Mouse (Mus musculus) splenic B cell, adult 2 months (primary cell): ENCODE results near the gene Vps50.
"Not testable (repeated sequence)": the region's sequence is repeated elsewhere in the genome, so short reads cannot be mapped to it uniquely, and the experiment has no call there.

Experiments used
- DNase-seq: peaks from one replicate; pipeline ENCODE4 v3.0.0-alpha.2; 2011; ENCODE audit warnings: low read depth, low spot score
- H3K27me3 ChIP-seq: 2 replicates; pipeline ENCODE4 v1.6.1; 2012; ENCODE audit warnings: mild to moderate bottlenecking, low read length, moderate library complexity, mixed read lengths; ENCODE audit not compliant: control insufficient read depth, poor library complexity, insufficient read depth, severe bottlenecking
- H3K36me3 ChIP-seq: 2 replicates; pipeline ENCODE4 v1.6.1; 2012; ENCODE audit warnings: mild to moderate bottlenecking, low read length, moderate library complexity, mixed read lengths; ENCODE audit not compliant: control insufficient read depth, poor library complexity, insufficient read depth, severe bottlenecking

The Vps50 gene

DNA sequence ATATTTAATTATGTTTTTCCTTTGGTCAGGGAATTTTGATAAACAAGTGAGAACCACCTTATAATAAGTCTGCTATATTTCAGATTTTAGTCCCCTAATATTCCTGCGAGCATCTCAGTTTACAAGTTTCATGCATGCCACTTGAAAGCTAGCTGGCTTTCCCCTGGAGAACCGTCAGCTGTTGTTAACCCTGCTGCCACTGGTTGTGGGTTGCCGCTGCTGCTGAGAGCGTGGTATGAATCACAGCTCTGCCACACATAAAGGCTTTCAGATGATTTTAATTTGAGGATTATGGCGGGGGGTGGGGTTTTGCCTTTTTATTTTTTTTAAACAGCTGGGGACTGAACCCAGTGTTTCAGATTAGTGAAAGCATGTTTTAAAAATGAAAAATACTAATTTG is 7.1 kb downstream of the Vps50 start:
- DNase-seq = no peak

GRCm38 (mm10) chr6:3507078-3507477 is 8.9 kb downstream of the Vps50 start:
- Histone ChIP-seq H3K36me3 (no peaks in the 10 kb centered on the region; the same call in 1 of the 2 replicates), H3K27me3 (no peaks in the 10 kb centered on the region)
- DNase-seq = no peak

More for the DNA sequence above, 7.1 kb downstream of the Vps50 start:
- Histone ChIP-seq H3K36me3 (no peaks in the 10 kb centered on the region; the same call in 1 of the 2 replicates), H3K27me3 (no peaks in the 10 kb centered on the region)

DNA sequence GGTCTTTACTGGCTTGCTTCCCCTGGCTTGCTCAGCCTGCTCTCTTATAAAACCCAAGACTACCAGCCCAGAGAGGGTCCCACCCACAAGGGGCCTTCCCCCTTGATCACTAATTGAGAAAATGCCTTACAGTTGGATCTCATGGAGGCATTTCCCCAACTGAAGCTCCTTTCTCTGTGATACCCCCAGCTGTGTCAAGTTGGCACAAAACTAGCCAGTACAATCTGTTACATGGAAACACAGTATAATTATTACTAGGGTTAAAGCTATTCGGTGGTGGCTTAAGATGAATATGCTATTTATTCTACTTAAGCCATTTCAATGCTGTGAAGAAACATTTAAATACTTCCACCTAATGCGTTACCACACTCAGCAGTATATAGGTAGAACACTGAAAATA is 10.0 kb downstream of the Vps50 start:
- not testable (repeated sequence) for DNase-seq, H3K36me3 ChIP-seq, H3K27me3 ChIP-seq

- DNase-seq = peak; percentile 69
- Histone ChIP-seq H3K27me3 (no peaks in the 10 kb centered on the region), H3K36me3 (no peaks in the 10 kb centered on the region; the same call in 1 of the 2 replicates)
These were observed 11.6 kb downstream of the Vps50 start for GRCm38 (mm10) chr6:3509782-3510181.

DNA sequence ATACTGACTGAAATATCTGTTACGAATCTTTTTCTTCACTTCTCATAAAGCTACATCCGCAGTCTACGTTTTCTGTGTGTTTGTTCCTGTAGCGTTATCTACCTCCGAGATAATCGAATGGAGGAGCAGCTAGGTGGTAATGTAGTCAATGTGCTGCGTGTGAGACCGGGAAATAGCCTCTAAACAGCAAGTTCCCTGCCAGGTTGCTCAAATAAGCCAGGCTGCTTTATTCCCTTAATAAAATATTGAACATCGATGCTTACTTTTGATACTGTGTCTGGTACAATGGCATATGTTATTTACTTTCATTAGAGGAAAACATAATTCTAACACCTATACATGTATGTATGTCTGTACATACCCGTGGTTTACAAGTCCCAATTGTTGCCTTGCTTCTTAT is 12.9 kb downstream of the Vps50 start:
- no peak for DNase-seq
- H3K27me3 ChIP-seq = no peaks in the 10 kb centered on the region
- H3K36me3 ChIP-seq = no peaks in the 10 kb centered on the region

GRCm38 (mm10) chr6:3511612-3512011 is 13.4 kb downstream of the Vps50 start:
- no peaks in the 10 kb centered on the region for H3K36me3 ChIP-seq
- no peak for DNase-seq
- no peaks in the 10 kb centered on the region for H3K27me3 ChIP-seq

GRCm38 (mm10) chr6:3512611-3513010 is 14.4 kb downstream of the Vps50 start:
- Histone ChIP-seq H3K36me3 (no peaks in the 10 kb centered on the region), H3K27me3 (no peaks in the 10 kb centered on the region)
- DNase-seq = no peak

DNA sequence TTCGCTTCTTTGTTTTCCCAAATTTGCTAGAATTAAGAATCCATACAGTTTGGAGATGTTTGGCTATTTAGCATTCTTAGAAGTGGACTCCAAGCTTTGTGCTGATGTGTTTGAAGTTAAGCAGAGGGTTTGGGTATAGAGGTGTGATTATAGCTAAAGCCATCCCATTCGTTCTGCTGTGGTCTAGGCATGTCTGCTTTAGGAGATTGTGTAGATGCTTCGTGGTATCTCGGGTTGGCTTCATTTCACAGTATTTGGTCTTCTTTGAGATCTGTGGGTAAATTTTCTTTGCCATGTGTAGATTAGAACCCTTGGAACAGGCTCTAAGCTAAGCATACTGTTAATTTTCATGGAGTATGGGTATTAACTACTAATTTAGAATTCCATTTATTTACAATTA is 30.0 kb downstream of the Vps50 start:
- no peaks in the 10 kb centered on the region for H3K36me3 ChIP-seq
- no peak for DNase-seq
- no peaks in the 10 kb centered on the region for H3K27me3 ChIP-seq

DNA sequence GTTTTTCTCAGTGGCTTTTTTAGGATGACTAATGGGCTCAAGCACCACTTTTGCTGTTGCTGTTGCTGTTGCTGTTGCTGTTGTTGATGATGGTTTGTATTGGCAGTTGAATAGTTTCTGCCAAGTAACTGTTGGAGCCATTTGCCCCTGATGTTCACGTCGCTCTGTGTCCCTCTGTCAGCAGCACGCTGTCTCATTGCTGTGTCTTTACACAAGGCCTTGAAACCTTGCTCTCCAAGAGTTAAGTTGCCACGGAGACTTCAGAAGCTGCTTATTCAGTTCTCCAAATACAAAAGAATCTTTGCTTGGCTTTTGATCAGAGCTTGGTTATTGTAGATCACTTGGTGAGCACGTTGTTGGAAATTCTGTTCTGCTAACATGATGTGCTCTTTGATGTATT is 33.3 kb downstream of the Vps50 start:
- H3K27me3 ChIP-seq = no peaks in the 10 kb centered on the region
- no peak for DNase-seq
- no peaks in the 10 kb centered on the region; the same call in 1 of the 2 replicates for H3K36me3 ChIP-seq

DNA sequence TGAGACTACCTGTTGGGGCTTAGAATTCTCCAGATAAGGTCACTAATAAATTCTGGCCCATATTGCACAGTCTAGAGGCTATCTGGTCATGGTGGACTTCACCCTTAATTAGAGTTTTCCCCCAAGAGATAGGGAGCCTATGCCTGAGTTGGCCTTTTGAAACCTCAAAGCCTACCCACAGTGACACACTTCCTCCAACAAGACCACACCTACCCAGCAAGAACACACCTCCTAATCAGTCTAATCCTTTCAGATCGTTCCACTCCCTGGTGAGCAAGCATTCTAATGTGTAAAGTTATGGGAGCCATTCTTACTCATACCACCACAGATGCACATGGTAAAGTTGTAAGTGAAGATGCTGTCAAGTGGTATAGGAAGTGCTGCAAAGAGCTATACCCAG is 37.9 kb downstream of the Vps50 start:
- no peak for DNase-seq
- Histone ChIP-seq H3K27me3 (no peaks in the 10 kb centered on the region), H3K36me3 (peaks cover 1% of the 10 kb centered on the region; the same call in 1 of the 2 replicates)

DNA sequence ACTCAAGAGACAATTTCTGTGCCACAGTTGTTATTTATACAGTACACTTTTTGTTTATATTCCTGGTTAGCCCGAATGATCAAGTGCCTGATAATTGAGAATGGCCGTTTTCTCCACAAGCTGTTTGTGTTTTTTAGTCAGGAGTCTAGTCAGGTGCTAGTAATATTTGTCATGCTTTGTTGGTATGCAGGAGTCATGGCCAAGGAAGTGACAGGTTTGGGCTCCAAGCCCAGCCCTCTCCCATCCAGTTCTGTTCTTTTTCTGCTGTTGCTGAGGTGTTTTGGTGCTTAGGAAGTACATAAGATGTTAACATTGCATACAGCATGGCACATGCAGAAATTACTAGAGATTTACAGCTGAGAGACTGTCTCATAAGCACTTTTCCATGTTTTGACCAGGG is 41.3 kb downstream of the Vps50 start:
- DNase-seq = no peak
- H3K36me3 ChIP-seq = peaks cover 1% of the 10 kb centered on the region; the same call in 1 of the 2 replicates
- H3K27me3 ChIP-seq = no peaks in the 10 kb centered on the region

DNA sequence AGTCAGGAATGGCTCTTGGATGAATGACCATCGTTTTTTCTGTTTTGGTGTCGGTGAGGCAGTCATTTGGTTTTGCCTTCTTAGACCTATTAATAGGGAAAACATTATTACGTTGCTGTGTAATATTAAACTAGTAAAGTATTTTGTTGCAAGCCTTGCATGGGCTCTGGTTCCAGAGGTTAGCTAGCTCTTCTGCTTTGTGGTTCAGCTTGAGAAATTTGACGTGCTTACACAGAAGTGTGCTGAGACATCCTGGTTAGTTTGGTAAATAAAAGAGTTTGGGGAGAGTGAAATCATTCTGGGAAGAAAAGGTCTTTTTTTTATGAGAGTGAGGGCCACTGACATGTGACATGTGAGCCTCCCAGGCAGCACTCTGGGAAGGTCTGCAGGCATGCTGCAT is 45.7 kb downstream of the Vps50 start:
- H3K27me3 ChIP-seq = no peaks in the 10 kb centered on the region
- no peak for DNase-seq

GRCm38 (mm10) chr6:3544970-3545369 is 46.8 kb downstream of the Vps50 start:
- DNase-seq = no peak
- Histone ChIP-seq H3K36me3 (no peaks in the 10 kb centered on the region), H3K27me3 (no peaks in the 10 kb centered on the region)

More for the DNA sequence above, 45.7 kb downstream of the Vps50 start:
- H3K36me3 ChIP-seq = no peaks in the 10 kb centered on the region

DNA sequence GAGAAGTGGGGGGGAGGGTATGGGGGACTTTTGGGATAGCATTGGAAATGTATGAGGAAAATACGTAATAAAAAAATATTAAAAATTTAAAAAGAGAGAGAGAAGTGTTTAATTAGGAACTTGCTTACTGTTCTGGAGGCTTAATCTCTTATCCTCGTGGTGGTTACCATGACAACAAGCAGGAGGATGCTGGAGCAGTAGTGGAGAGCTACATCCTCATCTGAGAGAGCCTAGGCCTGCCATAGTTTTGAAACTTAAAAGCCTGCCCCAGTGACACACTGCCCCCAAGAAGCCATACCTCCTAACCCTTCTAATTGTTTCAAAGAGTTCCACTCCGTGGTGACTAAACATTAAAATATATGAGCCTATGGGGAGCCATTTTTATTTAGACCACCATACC is 50.8 kb downstream of the Vps50 start:
- DNase-seq = no peak
- Histone ChIP-seq H3K36me3 (peaks cover 2% of the 10 kb centered on the region; the same call in 1 of the 2 replicates), H3K27me3 (no peaks in the 10 kb centered on the region)

DNA sequence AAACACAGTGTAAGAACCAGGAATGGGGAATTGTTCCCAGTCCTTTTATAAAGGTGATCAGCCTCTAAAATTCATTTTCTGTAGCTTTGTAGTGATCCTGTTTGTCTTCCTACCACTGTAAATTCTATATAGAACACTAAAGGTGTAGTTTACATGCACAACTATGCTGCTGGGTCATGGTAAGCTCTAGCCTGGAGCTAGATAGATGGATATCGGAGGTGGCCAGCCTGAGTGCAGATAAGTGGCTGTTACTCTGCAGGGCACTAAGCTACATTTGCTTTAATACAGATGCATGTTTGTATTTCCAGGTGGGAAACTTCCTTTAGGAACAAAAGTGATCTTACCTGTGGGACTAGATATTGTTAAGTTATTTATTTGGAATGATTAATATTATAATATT is 51.8 kb downstream of the Vps50 start:
- Histone ChIP-seq H3K27me3 (no peaks in the 10 kb centered on the region), H3K36me3 (peaks cover 2% of the 10 kb centered on the region; the same call in 1 of the 2 replicates)
- DNase-seq = no peak

GRCm38 (mm10) chr6:3552681-3553080 is 54.5 kb downstream of the Vps50 start:
- not testable (repeated sequence) for DNase-seq, H3K36me3 ChIP-seq, H3K27me3 ChIP-seq
